Mouse (Mus musculus) olfactory bulb, adult 2 months (tissue): Measurements from ENCODE around the gene Zfp646. TPM values are rescaled to one million over a fixed set of nuclear protein-coding genes. Genes with fewer than 3 reads are reported as not detected.

Source experiments
- H3K27ac ChIP-seq: fragments of 200-500 bp; 2 replicates; pipeline ENCODE4 v1.5.1; 2012; ENCODE audit warnings: low read depth, low read length; ENCODE audit not compliant: insufficient read depth
- H3K4me1 ChIP-seq: fragments of 200-500 bp; 2 replicates; pipeline ENCODE4 v1.6.1; 2012; ENCODE audit warnings: low read length; ENCODE audit not compliant: control insufficient read depth, insufficient read depth
- H3K4me3 ChIP-seq: fragments of 200-500 bp; 2 replicates; pipeline ENCODE4 v1.5.1; 2012; ENCODE audit warnings: mild to moderate bottlenecking, low read depth, low read length, moderate library complexity; ENCODE audit not compliant: insufficient read depth
- CTCF ChIP-seq: fragments of 200-500 bp; IDR thresholded peaks from 2 replicates; pipeline ENCODE4 v1.5.1; 2012; ENCODE audit warnings: low read depth, mild to moderate bottlenecking, low read length, moderate library complexity; ENCODE audit not compliant: insufficient read depth
- POLR2A ChIP-seq: fragments of 200-500 bp; IDR thresholded peaks from 2 replicates; pipeline ENCODE4 v1.6.1; 2012; ENCODE audit warnings: mild to moderate bottlenecking, low read depth, low read length, moderate library complexity; ENCODE audit not compliant: insufficient read depth
- WGBS: fragments of 180-500 bp; shearing (Covaris S2); methylation state at CpG from one replicate; pipeline ENCODE4 v1.1.7; 2018; 5-methylcytosine and 5-hydroxymethylcytosine counted together
- polyA plus RNA-seq: library from polyadenylated mRNA; stranded (reverse); fragments of >200 nt; gene quantifications from 2 replicates; pipeline ENCODE4 v1.2.4, GENCODE M21; 2012; ENCODE audit warnings: low replicate concordance; ENCODE audit not compliant: missing spikeins, insufficient read depth, insufficient read length

Zfp646 gene
- polyA plus RNA-seq, 1 experiment: not detected

- no peak for TF ChIP-seq POLR2A
- no peak for TF ChIP-seq CTCF
- Histone ChIP-seq H3K4me3 (no peak overlapping the region), H3K27ac (no peak overlapping the region), H3K4me1 (peaks cover 12% of the 10 kb centered on the region)
- 90% methylated on average over 4 of the region's 4 CpGs for WGBS
Observed at GRCm38 (mm10) chr7:127908656-127909055, 32.6 kb downstream of the Zfp646 start.

- peak within 1 kb of the TSS; percentile 88 for H3K27ac ChIP-seq
- TF ChIP-seq CTCF (no peak), POLR2A (peak; percentile 72)
- peak within 1 kb of the TSS; percentile 68 for H3K4me3 ChIP-seq
- H3K4me1 ChIP-seq: no peaks in the 10 kb centered on the region; the same call in 1 of the 2 replicates
- under 1% methylated on average over 40 of the region's 40 CpGs for WGBS
Observed at GRCm38 (mm10) chr7:127912190-127912871, 36.3 kb downstream of the Zfp646 start, which contains the start of gene Kat8. TSS of gene Kat8 (plus strand) at chr7:127912516.

- TF ChIP-seq CTCF: no peak
- TF ChIP-seq POLR2A: no peak
- Histone ChIP-seq H3K4me3 (peak overlapping the region; percentile 68), H3K4me1 (no peaks in the 10 kb centered on the region; the same call in 1 of the 2 replicates), H3K27ac (no peak overlapping the region)
- 25% methylated on average over 4 of the region's 4 CpGs for WGBS
Observed at GRCm38 (mm10) chr7:127912938-127913337, 36.9 kb downstream of the Zfp646 start.

GRCm38 (mm10) chr7:127915293-127915692, 39.3 kb downstream of the Zfp646 start:
- WGBS: 93% methylated on average over 12 of the region's 12 CpGs
- TF ChIP-seq POLR2A: no peak
- no peak for TF ChIP-seq CTCF
- no peaks in the 10 kb centered on the region; the same call in 1 of the 2 replicates for H3K4me1 ChIP-seq
- H3K4me3 ChIP-seq: no peak overlapping the region
- no peak overlapping the region for H3K27ac ChIP-seq

- TF ChIP-seq CTCF (no peak), POLR2A (no peak)
- H3K4me3 ChIP-seq: no peak overlapping the region
- no peak overlapping the region for H3K27ac ChIP-seq
- H3K4me1 ChIP-seq: no peaks in the 10 kb centered on the region; the same call in 1 of the 2 replicates
- 55% methylated on average over 3 of the region's 3 CpGs for WGBS
Observed at GRCm38 (mm10) chr7:127918203-127918602, 42.2 kb downstream of the Zfp646 start.

- no peaks in the 10 kb centered on the region for H3K4me1 ChIP-seq
- H3K27ac ChIP-seq: no peak overlapping the region
- WGBS: 76% methylated on average over 7 of the region's 7 CpGs
- TF ChIP-seq POLR2A: no peak
- TF ChIP-seq CTCF: no peak
- no peak overlapping the region for H3K4me3 ChIP-seq
Observed at GRCm38 (mm10) chr7:127919290-127919689, 43.3 kb downstream of the Zfp646 start.

GRCm38 (mm10) chr7:127921516-127921915, 45.5 kb downstream of the Zfp646 start:
- 62% methylated on average over 8 of the region's 8 CpGs for WGBS
- H3K27ac ChIP-seq: no peak overlapping the region

GRCm38 (mm10) chr7:127922451-127923275, 46.6 kb downstream of the Zfp646 start:
- Histone ChIP-seq H3K4me1 (no peaks in the 10 kb centered on the region), H3K27ac (no peak overlapping the region), H3K4me3 (no peak overlapping the region)
- 78% methylated on average over 6 of the region's 6 CpGs for WGBS
- no peak for TF ChIP-seq CTCF

More at GRCm38 (mm10) chr7:127921516-127921915, 45.5 kb downstream of the Zfp646 start:
- TF ChIP-seq CTCF (no peak), POLR2A (no peak)
- no peaks in the 10 kb centered on the region for H3K4me1 ChIP-seq
- H3K4me3 ChIP-seq: no peak overlapping the region

GRCm38 (mm10) chr7:127923714-127924113, 47.7 kb downstream of the Zfp646 start:
- 86% methylated on average over 5 of the region's 5 CpGs for WGBS
- no peak for TF ChIP-seq POLR2A
- no peak for TF ChIP-seq CTCF
- H3K4me3 ChIP-seq: no peak overlapping the region
- H3K4me1 ChIP-seq: no peaks in the 10 kb centered on the region
- H3K27ac ChIP-seq: no peak overlapping the region
